Mouse (Mus musculus): ENCODE results near the gene Tmem201. TPM values are rescaled to one million over a fixed set of nuclear protein-coding genes. Genes with fewer than 3 reads are reported as not detected.

The Tmem201 gene
- polyA plus RNA-seq, 1 experiment = 34.0 TPM

DNA sequence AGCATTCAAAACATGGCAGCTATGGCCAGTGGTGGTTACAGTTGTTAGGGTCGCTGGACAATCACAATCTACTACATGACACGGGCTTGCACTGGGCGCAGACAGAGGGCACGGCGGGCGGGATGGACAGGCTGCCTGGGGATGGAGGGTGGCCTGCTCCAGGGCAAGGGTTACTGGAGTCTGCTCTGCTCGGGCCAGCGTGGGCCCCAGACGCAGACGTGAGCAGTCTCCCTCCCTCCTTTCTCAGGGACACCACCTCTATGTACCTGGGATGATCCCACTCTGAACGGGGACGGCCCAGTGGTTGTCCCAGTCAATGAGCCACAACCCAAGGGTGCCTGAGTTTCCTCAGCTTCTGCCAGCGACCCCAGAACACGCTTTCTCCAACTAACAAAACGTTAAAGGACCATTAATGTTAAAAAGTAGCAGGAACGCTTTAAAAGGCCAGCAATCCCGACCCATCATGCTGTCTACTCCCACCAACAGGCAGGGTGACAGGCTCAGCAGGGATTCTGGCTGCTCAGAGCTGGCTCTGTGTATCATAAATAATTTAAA, 12.9 kb downstream of the Tmem201 start:
- no peak for DNase-seq
- Histone ChIP-seq H3K4me1 (ENCODE audit: control insufficient read depth, insufficient read depth, low read length) (no peaks in the 10 kb centered on the region), H3K4me3 (replicated peaks; ENCODE audit: extremely low read depth, low read depth, low read length) (no peak overlapping the region)
- no peak for TF ChIP-seq POLR2A (IDR thresholded peaks at IDR 0.05; ENCODE audit: borderline replicate concordance, extremely low read depth, low read depth, low read length)
- no peak for TF ChIP-seq CTCF (IDR thresholded peaks at IDR 0.05; ENCODE audit: insufficient read depth, low read length)
- WGBS = 93% methylated on average over 17 of the region's 17 CpGs

DNA sequence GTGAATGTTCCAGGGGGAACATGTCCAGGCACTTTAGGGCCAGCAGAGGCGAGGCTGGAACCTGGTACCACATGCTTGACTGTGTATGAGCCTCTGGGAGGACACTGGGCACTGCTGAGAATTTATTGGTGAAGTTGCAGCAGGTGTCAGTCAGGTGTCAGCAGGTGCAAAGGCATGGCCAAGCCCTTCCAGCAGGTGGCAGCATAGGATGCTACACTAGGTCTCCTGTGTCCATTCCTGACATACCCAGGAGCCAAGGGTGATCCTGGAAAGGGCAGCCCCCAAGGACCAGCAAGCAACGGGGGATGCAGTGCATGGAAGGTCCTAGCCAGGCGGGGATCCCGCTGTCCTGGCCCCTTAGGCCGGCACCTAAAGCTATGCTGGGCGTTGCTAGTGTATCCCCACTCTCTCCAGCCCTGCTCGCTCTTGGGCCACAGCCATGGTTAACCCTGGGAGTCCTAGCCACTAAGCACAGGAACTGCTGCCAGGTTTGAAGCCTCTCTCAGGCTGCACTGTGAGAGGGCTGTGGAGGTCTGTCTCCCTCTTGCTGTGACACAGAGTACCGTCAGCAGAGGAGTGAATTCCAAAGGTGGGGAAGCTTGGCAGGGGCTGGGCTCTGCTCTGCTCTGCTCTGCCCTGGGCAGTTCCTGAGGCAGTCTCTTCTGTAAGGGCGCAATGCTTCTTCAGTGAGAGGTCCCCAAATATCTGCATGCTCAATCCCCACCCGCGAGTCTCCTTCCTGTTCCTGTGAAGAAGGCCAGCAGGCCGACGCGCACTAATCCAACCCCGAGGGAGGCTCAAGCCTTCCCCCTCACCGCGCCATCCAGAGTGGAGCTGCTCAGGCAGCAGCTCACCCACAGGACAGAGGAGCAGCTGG, 13.8 kb downstream of the Tmem201 start:
- DNase-seq = peak; percentile 63
- peak; percentile 92 for TF ChIP-seq CTCF (IDR thresholded peaks at IDR 0.05; ENCODE audit: insufficient read depth, low read length)
- no peak for TF ChIP-seq POLR2A (IDR thresholded peaks at IDR 0.05; ENCODE audit: borderline replicate concordance, extremely low read depth, low read depth, low read length)
- H3K4me1 ChIP-seq (ENCODE audit: control insufficient read depth, insufficient read depth, low read length) = no peaks in the 10 kb centered on the region
- no peak overlapping the region for H3K4me3 ChIP-seq (replicated peaks; ENCODE audit: extremely low read depth, low read depth, low read length)
- 79% methylated on average over 17 of the region's 17 CpGs for WGBS

GRCm38 (mm10) chr4:149723021-149723390, 14.8 kb downstream of the Tmem201 start:
- TF ChIP-seq CTCF (IDR thresholded peaks at IDR 0.05; ENCODE audit: insufficient read depth, low read length) = no peak
- TF ChIP-seq POLR2A (IDR thresholded peaks at IDR 0.05; ENCODE audit: borderline replicate concordance, extremely low read depth, low read depth, low read length) = no peak
- H3K4me3 ChIP-seq (replicated peaks; ENCODE audit: extremely low read depth, low read depth, low read length) = no peak overlapping the region
- DNase-seq = no peak
- H3K4me1 ChIP-seq (ENCODE audit: control insufficient read depth, insufficient read depth, low read length) = no peaks in the 10 kb centered on the region
- 93% methylated on average over 12 of the region's 12 CpGs for WGBS

DNA sequence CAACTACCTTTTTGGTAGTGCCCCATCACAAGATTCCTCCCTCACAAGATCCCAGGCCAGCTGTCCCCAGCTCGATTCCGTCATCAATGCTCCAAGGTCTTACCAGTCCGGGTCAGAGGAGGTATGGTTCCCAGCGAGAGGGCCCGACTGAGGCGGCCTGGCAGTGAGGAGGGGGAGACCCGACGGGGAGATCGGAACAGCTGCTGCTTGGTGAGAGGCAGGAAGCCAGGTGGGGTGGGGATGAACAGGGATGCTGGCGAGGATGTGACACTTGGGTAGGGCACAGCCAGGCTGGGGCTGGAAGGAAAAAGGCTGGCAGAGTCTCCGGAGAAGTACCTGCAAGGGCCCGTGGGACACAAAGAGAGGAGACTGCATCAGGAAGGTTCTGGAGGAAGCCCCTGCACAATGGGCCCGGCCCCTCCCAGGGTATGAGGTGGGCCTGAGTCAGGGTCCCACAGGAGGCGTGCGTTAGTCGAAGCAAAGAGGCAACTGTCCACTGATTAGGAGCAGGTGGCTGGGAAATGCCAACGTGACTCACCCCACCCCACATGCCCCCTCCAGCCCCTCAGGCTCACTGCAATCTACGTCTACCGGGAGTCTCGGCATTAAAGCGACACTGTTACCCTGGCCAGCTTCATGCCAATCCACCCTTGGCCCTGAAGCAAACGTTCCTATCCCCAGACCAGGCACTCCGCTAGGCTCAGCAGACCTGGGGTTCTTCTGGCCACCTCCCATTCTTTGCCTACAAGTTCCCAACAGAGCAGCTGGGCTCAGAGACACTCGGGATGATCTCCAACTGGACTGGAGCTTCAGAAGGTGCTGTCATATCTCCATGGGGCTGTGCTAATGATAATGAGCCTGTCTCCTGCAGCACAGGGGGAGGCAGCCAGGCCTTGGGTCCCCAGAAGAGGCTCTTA, 15.5 kb downstream of the Tmem201 start:
- WGBS = 87% methylated on average over 24 of the region's 24 CpGs
- TF ChIP-seq POLR2A (IDR thresholded peaks at IDR 0.05; ENCODE audit: borderline replicate concordance, extremely low read depth, low read depth, low read length) = no peak
- no peak for TF ChIP-seq CTCF (IDR thresholded peaks at IDR 0.05; ENCODE audit: insufficient read depth, low read length)
- no peak for DNase-seq
- Histone ChIP-seq H3K4me1 (ENCODE audit: control insufficient read depth, insufficient read depth, low read length) (no peaks in the 10 kb centered on the region), H3K4me3 (replicated peaks; ENCODE audit: extremely low read depth, low read depth, low read length) (no peak overlapping the region)

- DNase-seq = no peak
- TF ChIP-seq POLR2A (IDR thresholded peaks at IDR 0.05; ENCODE audit: borderline replicate concordance, extremely low read depth, low read depth, low read length) (no peak), CTCF (IDR thresholded peaks at IDR 0.05; ENCODE audit: insufficient read depth, low read length) (no peak)
- WGBS = 66% methylated on average over 8 of the region's 8 CpGs
- Histone ChIP-seq H3K4me1 (ENCODE audit: control insufficient read depth, insufficient read depth, low read length) (no peaks in the 10 kb centered on the region), H3K4me3 (replicated peaks; ENCODE audit: extremely low read depth, low read depth, low read length) (no peak overlapping the region)
These were observed 16.7 kb downstream of the Tmem201 start for GRCm38 (mm10) chr4:149721163-149721562.

DNA sequence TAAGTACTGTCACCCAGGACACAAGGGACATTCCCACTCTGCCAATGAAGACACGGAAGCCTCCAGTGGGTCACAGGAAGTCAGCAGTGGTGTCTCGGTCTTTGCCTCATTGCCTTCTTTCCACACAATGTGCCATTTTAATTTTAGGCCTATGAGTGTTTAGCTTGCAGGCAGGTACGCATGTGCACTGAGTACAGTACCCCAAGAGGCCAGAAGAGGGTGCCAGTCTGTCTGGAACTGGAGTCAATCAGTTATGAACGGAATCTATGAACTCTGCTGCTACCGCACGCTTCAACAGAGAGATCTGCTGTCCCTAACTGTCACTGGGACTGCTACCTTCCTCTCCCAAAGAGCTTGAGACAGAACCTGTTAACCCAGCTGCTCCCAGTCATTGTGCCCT, 18.2 kb downstream of the Tmem201 start:
- 81% methylated on average over 6 of the region's 6 CpGs for WGBS
- DNase-seq = no peak
- no peaks in the 10 kb centered on the region for H3K4me1 ChIP-seq (ENCODE audit: control insufficient read depth, insufficient read depth, low read length)
- no peak overlapping the region for H3K4me3 ChIP-seq (replicated peaks; ENCODE audit: extremely low read depth, low read depth, low read length)
- no peak for TF ChIP-seq POLR2A (IDR thresholded peaks at IDR 0.05; ENCODE audit: borderline replicate concordance, extremely low read depth, low read depth, low read length)
- peak; percentile 49; the same call in 1 of the 2 replicates for TF ChIP-seq CTCF (IDR thresholded peaks at IDR 0.05; ENCODE audit: insufficient read depth, low read length)

- no peak for DNase-seq
- TF ChIP-seq CTCF (IDR thresholded peaks at IDR 0.05; ENCODE audit: insufficient read depth, low read length) (no peak), POLR2A (IDR thresholded peaks at IDR 0.05; ENCODE audit: borderline replicate concordance, extremely low read depth, low read depth, low read length) (no peak)
- 73% methylated on average over 3 of the region's 3 CpGs for WGBS
These were observed 23.3 kb downstream of the Tmem201 start for GRCm38 (mm10) chr4:149714542-149714941.

GRCm38 (mm10) chr4:149711955-149712354, 25.9 kb downstream of the Tmem201 start:
- DNase-seq = peak; percentile 36
- TF ChIP-seq POLR2A (IDR thresholded peaks at IDR 0.05; ENCODE audit: borderline replicate concordance, extremely low read depth, low read depth, low read length) (no peak), CTCF (IDR thresholded peaks at IDR 0.05; ENCODE audit: insufficient read depth, low read length) (peak; percentile 77)
- 33% methylated on average over 7 of the region's 7 CpGs for WGBS
- Histone ChIP-seq H3K4me1 (ENCODE audit: control insufficient read depth, insufficient read depth, low read length) (no peaks in the 10 kb centered on the region), H3K4me3 (replicated peaks; ENCODE audit: extremely low read depth, low read depth, low read length) (no peak overlapping the region)

More at GRCm38 (mm10) chr4:149714542-149714941, 23.3 kb downstream of the Tmem201 start:
- Histone ChIP-seq H3K4me3 (replicated peaks; ENCODE audit: extremely low read depth, low read depth, low read length) (no peak overlapping the region), H3K4me1 (ENCODE audit: control insufficient read depth, insufficient read depth, low read length) (no peaks in the 10 kb centered on the region)

DNA sequence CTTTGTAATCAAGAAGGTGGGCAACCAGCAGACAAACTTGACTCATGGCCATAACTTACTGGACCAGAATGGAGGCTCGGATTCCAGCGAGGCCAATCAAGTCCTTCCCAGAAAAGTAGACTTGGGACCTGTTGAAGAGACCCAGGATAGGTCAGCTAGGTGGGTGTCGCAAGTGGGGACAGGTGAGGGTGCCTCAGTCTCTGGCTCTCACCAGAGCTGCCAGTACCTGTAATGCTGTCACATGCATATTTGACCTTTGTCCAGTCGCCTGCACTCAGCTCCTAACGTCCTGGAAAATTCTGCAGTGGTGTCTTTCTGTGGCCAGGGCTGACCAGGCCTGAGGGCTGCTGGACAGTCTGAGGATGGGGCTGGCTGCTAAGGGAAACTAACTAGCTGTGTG, 26.4 kb downstream of the Tmem201 start:
- no peaks in the 10 kb centered on the region for H3K4me1 ChIP-seq (ENCODE audit: control insufficient read depth, insufficient read depth, low read length)
- H3K4me3 ChIP-seq (replicated peaks; ENCODE audit: extremely low read depth, low read depth, low read length) = no peak overlapping the region
- 94% methylated on average over 5 of the region's 5 CpGs for WGBS
- no peak for DNase-seq
- no peak for TF ChIP-seq CTCF (IDR thresholded peaks at IDR 0.05; ENCODE audit: insufficient read depth, low read length)
- TF ChIP-seq POLR2A (IDR thresholded peaks at IDR 0.05; ENCODE audit: borderline replicate concordance, extremely low read depth, low read depth, low read length) = no peak

All from lung, adult 2 months (tissue).